Mouse (Mus musculus) liver, postnatal 0 days (tissue): ENCODE results near the gene Ankrd35. TPM values are rescaled to one million over a fixed set of nuclear protein-coding genes. Genes with fewer than 3 reads are reported as not detected.
"Not testable (repeated sequence)": the region's sequence is repeated elsewhere in the genome, so short reads cannot be mapped to it uniquely, and the experiment has no call there.

Experiments used
- ATAC-seq: fragments of 200-750 bp; cut with Nextera tagmentation; 2 replicates; pipeline ENCODE4 v1.8.0; 2017; ENCODE audit warnings: mild to moderate bottlenecking, moderate library complexity
- DNase-seq: peaks from one replicate; pipeline ENCODE4 v3.0.0-alpha.2; 2016
- H3K27ac ChIP-seq: fragments of 300-500 bp; sonication (generic); 2 replicates; pipeline ENCODE4 v1.5.1; 2014; ENCODE audit warnings: antibody characterized with exemption, moderate library complexity, mild to moderate bottlenecking, low read depth
- H3K27me3 ChIP-seq: fragments of 300-500 bp; sonication (generic); 2 replicates; pipeline ENCODE4 v1.6.1; 2014; ENCODE audit warnings: low read length, control low read depth, mixed read lengths; ENCODE audit not compliant: insufficient read depth
- H3K36me3 ChIP-seq: fragments of 300-500 bp; sonication (generic); replicated peaks from 2 replicates; pipeline ENCODE4 v1.6.1; 2014; ENCODE audit warnings: mild to moderate bottlenecking, control low read depth, low read length, moderate library complexity, mixed read lengths; ENCODE audit not compliant: insufficient read depth
- H3K4me1 ChIP-seq: fragments of 300-500 bp; sonication (generic); 2 replicates; pipeline ENCODE4 v1.6.1; 2014; ENCODE audit warnings: antibody characterized with exemption, mild to moderate bottlenecking, control low read depth; ENCODE audit not compliant: insufficient read depth
- H3K4me2 ChIP-seq: fragments of 300-500 bp; sonication (generic); 2 replicates; pipeline ENCODE4 v1.6.1; 2014; ENCODE audit warnings: low read depth, mild to moderate bottlenecking, low read length, moderate library complexity, mixed read lengths
- H3K4me3 ChIP-seq: fragments of 300-500 bp; sonication (generic); 2 replicates; pipeline ENCODE4 v1.5.1; 2014; ENCODE audit warnings: low read depth, low read length
- H3K9ac ChIP-seq: fragments of 300-500 bp; sonication (generic); replicated peaks from 2 replicates; pipeline ENCODE4 v1.6.1; 2014; ENCODE audit warnings: mild to moderate bottlenecking, moderate library complexity
- H3K9me3 ChIP-seq: fragments of 300-500 bp; sonication (generic); 2 replicates; pipeline ENCODE4 v1.6.1; 2016; ENCODE audit warnings: mild to moderate bottlenecking, control low read depth, low read length, mixed read lengths
- CTCF ChIP-seq: sonication (generic); IDR thresholded peaks from 2 replicates; pipeline ENCODE4 v1.5.1; 2016; ENCODE audit warnings: antibody characterized with exemption, low read depth
- EP300 ChIP-seq: IDR thresholded peaks from 2 replicates; pipeline ENCODE4 v1.6.1; 2016; ENCODE audit warnings: antibody characterized with exemption, low read depth, mild to moderate bottlenecking
- WGBS: fragments of 180-500 bp; shearing (Covaris S2); extraction: QIAGEN DNeasy Blood & Tissue Kit; methylation state at CpG from one replicate; pipeline ENCODE4 v1.1.7; 2014; ENCODE audit not compliant: insufficient replicate concordance; 5-methylcytosine and 5-hydroxymethylcytosine counted together
- polyA plus RNA-seq: library from polyadenylated mRNA; unstranded; fragments of >200 nt; fragmentation: Nextera tagmentation; extraction: Ambion mirVana; gene quantifications from 2 replicates; pipeline ENCODE4 v1.2.1, GENCODE M21; 2015

Ankrd35 gene
- polyA plus RNA-seq, 1 experiment from 2014 or later = 0.45 TPM

DNA sequence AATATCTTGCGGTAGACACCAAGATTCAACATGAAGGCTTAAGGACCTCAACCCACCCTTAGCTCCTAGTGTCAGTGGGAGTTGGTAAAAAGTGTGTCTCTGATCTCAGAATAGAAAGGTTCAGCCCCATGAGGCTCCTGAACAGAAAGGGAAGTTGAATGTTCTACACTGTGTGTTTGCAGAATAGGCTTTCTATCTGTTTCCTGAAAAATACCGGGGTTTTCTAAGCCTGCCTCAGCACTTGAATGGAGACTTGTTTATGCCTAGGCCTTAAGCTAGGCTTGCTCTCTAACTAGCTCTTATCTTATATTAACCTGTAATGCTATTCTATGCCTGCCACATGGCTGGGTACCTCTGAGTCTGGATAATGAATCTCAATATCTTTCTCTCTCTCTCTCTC lies 9.0 kb upstream of the Ankrd35 start:
- Histone ChIP-seq H3K27me3 (no peaks in the 10 kb centered on the region), H3K27ac (no peak overlapping the region)
- ATAC-seq = no peak

GRCm38 (mm10) chr3:96662731-96663316 lies 7.1 kb upstream of the Ankrd35 start:
- no peaks in the 10 kb centered on the region for H3K27me3 ChIP-seq
- H3K9me3 ChIP-seq = no peaks in the 10 kb centered on the region
- ATAC-seq (no peak), DNase-seq (no peak)
- no peak for TF ChIP-seq EP300
- no peak for TF ChIP-seq CTCF
- no peak overlapping the region for H3K4me3 ChIP-seq
- H3K4me2 ChIP-seq = no peak overlapping the region
- 68% methylated on average over 8 of the region's 8 CpGs for WGBS
- no peaks in the 10 kb centered on the region for H3K36me3 ChIP-seq
- no peak overlapping the region for H3K9ac ChIP-seq
- H3K27ac ChIP-seq = no peak overlapping the region
- H3K4me1 ChIP-seq = peaks cover 7% of the 10 kb centered on the region

More for the DNA sequence above, 9.0 kb upstream of the Ankrd35 start:
- whole genome bisulfite sequencing = 55% methylated on average over 2 of the region's 2 CpGs
- H3K9ac ChIP-seq = no peak overlapping the region
- peaks cover 7% of the 10 kb centered on the region for H3K4me1 ChIP-seq
- TF ChIP-seq CTCF (no peak), EP300 (no peak)
- no peak for DNase-seq
- no peaks in the 10 kb centered on the region for H3K9me3 ChIP-seq
- no peaks in the 10 kb centered on the region for H3K36me3 ChIP-seq
- H3K4me2 ChIP-seq = no peak overlapping the region
- no peak overlapping the region for H3K4me3 ChIP-seq

GRCm38 (mm10) chr3:96663432-96664239 lies 6.3 kb upstream of the Ankrd35 start:
- ATAC-seq (peak; percentile 78), DNase-seq (peak; percentile 83)
- Histone ChIP-seq H3K27ac (no peak overlapping the region), H3K36me3 (no peaks in the 10 kb centered on the region), H3K4me3 (no peak overlapping the region), H3K9ac (no peak overlapping the region; the same call in 1 of the 2 replicates), H3K4me1 (peaks cover 7% of the 10 kb centered on the region), H3K4me2 (peak overlapping the region; percentile 51), H3K27me3 (no peaks in the 10 kb centered on the region), H3K9me3 (no peaks in the 10 kb centered on the region)
- peak; percentile 73 for TF ChIP-seq CTCF
- TF ChIP-seq EP300 = no peak
- 6% methylated on average over 15 of the region's 18 CpGs for WGBS

DNA sequence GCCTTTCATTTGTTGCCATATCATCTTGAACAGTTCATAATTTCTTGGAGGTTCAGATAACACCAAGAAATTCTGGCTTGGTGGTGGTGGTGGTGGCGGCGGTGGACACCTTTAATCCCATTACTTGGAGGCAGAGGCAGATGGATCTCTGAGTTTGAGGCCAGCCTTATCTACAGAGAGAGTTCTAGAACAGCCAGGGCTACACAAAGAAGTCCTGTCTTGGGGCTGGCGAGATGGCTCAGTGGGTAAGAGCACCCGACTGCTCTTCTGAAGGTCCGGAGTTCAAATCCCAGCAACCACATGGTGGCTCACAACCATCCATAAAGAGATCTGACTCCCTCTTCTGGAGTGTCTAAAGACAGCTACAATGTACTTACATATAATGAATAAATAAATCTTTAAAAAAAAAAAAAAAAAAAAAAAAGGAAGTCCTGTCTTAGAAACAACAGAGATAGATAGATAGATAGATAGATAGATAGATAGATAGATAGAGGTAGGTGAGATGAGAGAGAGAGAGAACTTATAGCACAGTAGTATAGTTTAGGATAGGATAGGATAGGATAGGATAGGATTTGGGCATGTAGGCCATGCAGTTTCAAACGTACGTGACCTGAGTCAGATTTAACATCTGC lies 4.1 kb upstream of the Ankrd35 start:
- H3K4me2 ChIP-seq, H3K9ac ChIP-seq, ATAC-seq, DNase-seq, H3K4me3 ChIP-seq, H3K27ac ChIP-seq, H3K9me3 ChIP-seq, H3K36me3 ChIP-seq: not testable (repeated sequence)
- peaks cover 11% of the 10 kb centered on the region; the same call in 1 of the 2 replicates for H3K27me3 ChIP-seq
- peaks cover 12% of the 10 kb centered on the region for H3K4me1 ChIP-seq
- 82% methylated on average over 7 of the region's 7 CpGs for WGBS

- peaks cover 19% of the 10 kb centered on the region for H3K27me3 ChIP-seq
- no peak for ATAC-seq
- 85% methylated on average over 5 of the region's 5 CpGs for WGBS
- no peak overlapping the region for H3K4me3 ChIP-seq
- no peak overlapping the region for H3K27ac ChIP-seq
- H3K4me2 ChIP-seq = no peak overlapping the region
- TF ChIP-seq EP300 = no peak
- H3K9ac ChIP-seq = no peak overlapping the region
- H3K36me3 ChIP-seq = no peaks in the 10 kb centered on the region
- H3K4me1 ChIP-seq = peaks cover 12% of the 10 kb centered on the region
- no peaks in the 10 kb centered on the region for H3K9me3 ChIP-seq
- no peak for DNase-seq
These were observed 3.0 kb upstream of the Ankrd35 start for GRCm38 (mm10) chr3:96666916-96667315.

GRCm38 (mm10) chr3:96667316-96667715 lies 2.6 kb upstream of the Ankrd35 start:
- TF ChIP-seq EP300 (no peak), CTCF (peak; percentile 72)
- Histone ChIP-seq H3K4me2 (no peak overlapping the region), H3K27ac (no peak overlapping the region), H3K36me3 (no peaks in the 10 kb centered on the region), H3K27me3 (peaks cover 19% of the 10 kb centered on the region), H3K9me3 (no peaks in the 10 kb centered on the region), H3K4me1 (peaks cover 12% of the 10 kb centered on the region), H3K9ac (no peak overlapping the region), H3K4me3 (no peak overlapping the region)
- ATAC-seq (no peak), DNase-seq (peak; percentile 30)
- WGBS = 27% methylated on average over 1 of the region's 1 CpGs
